Mouse (Mus musculus) thymus, postnatal 10 days (tissue): ENCODE results near the gene H2-Q7.
A peak's percentile ranks its signal among the peaks of the same experiment; 100 is the strongest.
"Not testable (repeated sequence)": the region's sequence is repeated elsewhere in the genome, so short reads cannot be mapped to it uniquely, and the experiment has no call there.

Experiments used
- DNase-seq, 2 experiments: peaks; one replicate each; pipeline ENCODE4 v3.0.0; 2021; ENCODE audit warnings: low spot score in 2 of 2

H2-Q7 gene

DNA sequence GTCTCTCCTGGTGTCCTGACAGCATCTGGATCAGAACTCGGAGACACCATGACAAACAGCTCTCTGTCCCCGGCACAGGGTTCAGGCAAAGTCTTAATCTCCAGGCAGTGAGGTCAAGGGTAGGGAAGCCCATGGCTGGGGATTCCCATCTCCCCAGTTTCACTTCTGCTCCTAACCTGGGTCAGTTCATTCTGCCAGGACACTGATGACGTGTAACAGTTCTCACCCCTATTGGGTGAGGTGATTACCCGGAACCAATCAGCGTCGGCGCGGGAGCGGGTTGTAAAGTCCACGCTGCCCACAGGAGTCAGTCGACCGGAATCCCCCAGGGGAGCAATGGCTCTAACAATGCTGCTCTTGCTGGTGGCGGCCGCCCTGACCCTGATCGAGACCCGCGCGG is at the start of gene H2-Q7:
Gene H2-Q7, plus strand, starts transcription at position 271 of the 400 bp plus-strand sequence.
- DNase-seq = not testable (repeated sequence)

DNA sequence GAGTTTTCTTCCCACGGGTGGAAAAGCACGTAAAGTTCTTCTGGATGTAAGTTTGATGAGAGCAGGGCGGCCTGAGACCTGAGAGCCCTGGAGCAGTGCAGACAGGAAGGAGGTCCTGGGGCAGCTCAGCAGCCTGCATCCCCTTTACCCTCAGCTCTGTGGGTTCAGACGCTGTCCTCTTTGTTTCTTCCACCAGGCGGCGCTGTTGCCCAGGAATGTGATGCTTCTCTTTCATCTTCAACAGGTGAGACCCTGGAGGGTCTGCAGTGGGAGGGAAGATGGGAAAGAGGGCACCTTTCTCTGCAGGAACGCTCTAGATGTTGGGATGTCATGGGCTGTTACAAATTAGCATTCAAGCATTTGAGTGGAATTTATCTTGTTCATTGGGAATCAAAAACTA is 49.2 kb upstream of the H2-Q7 start:
- DNase-seq = peak; percentile 55 to 79

DNA sequence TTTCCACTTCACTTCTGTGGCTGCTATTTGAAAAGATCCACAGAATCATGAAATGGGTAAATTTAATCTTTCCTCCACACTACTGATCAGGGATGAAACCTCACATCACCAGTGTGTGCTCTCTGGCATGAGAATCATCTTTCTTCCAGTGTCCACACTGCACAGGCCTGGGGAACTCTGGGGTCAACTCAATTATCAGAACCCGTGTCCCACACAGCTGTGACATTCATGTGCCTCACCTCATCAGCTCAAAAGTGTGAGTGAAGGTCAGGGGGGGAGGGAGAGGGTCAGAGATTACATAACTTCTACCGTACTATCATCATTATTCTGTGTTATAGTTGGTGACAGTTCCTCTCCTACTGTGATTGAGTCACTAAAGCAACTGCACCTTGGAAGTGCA is 46.3 kb upstream of the H2-Q7 start:
- not testable (repeated sequence) for DNase-seq

DNA sequence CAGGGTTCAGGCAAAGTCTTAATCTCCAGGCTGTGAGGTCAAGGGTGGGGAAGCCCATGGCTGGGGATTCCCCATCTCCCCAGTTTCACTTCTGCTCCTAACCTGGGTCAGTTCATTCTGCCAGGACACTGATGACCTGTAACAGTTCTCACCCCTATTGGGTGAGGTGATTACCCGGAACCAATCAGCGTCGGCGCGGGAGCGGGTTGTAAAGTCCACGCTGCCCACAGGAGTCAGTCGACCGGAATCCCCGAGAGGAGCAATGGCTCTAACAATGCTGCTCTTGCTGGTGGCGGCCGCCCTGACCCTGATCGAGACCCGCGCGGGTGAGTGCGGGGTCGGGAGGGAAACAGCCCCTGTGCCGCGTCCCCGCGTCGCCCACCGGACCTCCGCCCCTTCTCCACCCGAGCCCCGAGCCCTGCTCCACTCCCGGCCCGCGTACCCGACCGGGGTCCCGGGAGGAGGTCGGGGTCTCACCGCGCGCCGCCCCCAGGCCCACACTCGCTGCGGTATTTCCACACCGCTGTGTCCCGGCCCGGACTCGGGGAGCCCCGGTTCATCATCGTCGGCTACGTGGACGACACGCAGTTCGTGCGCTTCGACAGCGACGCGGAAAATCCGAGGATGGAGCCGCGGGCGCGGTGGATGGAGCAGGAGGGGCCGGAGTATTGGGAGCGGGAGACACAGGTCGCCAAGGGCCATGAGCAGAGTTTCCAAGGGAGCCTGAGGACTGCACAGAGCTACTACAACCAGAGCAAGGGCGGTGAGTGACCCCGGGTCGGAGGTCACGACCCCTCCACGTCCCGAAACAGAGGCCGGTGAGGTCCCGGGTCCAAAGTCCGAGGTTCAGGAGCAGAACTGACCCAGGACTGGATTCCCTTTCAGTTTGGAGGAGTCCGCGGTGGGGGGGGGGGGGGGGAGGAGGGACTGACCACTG is 44.8 kb upstream of the H2-Q7 start:
- DNase-seq = not testable (repeated sequence)

GRCm38 (mm10) chr17:35396956-35397355 is 42.0 kb upstream of the H2-Q7 start:
- not testable (repeated sequence) for DNase-seq

- DNase-seq = not testable (repeated sequence)
Observed at GRCm38 (mm10) chr17:35413057-35413456, 25.9 kb upstream of the H2-Q7 start.

- DNase-seq = not testable (repeated sequence)
Observed at GRCm38 (mm10) chr17:35415273-35416129, 23.5 kb upstream of the H2-Q7 start.

GRCm38 (mm10) chr17:35418772-35419171 is 20.2 kb upstream of the H2-Q7 start:
- no peak for DNase-seq

GRCm38 (mm10) chr17:35419564-35419963 is 19.4 kb upstream of the H2-Q7 start:
- not testable (repeated sequence) for DNase-seq

GRCm38 (mm10) chr17:35420206-35420810 is 18.6 kb upstream of the H2-Q7 start:
- peak in 1 of 2 experiments; percentile 60 for DNase-seq

DNA sequence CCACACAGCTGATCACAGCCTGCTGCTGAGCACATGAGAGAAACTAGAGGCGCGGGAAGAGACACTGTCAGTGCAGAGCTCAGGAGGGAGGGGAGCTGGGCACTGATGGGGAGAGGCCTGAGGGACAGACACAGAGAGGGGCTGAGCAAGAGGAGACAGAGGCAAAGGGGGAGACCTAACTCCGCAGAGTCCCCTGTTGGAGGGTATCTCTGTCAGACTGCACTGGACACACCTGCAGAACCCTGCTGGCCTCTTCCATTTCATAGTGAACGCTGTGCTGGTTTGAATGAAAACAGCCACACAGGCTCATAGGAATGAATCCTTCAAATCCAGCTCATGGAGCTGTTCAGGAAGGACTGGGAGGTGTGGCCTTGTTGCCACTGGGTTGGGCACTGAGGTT is 17.6 kb upstream of the H2-Q7 start:
- DNase-seq = not testable (repeated sequence)

DNA sequence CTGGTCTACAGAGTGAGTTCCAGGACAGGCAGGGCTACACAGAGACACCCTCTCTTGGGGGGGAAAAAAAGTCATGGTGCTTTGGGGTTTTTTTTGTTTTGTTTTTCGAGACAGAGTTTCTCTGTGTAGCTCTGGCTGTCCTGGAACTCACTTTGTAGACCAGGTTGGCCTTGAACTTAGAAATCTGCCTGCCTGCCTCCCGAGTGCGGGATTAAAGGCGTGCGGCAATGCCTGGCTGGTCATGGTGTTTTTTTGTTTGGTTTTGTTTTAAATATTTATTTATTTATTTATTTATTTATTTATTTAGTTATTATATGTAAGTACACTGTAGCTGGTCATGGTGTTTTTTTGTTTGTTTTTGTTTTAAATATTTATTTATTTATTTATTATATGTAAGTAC is 16.6 kb upstream of the H2-Q7 start:
- DNase-seq = not testable (repeated sequence)

DNA sequence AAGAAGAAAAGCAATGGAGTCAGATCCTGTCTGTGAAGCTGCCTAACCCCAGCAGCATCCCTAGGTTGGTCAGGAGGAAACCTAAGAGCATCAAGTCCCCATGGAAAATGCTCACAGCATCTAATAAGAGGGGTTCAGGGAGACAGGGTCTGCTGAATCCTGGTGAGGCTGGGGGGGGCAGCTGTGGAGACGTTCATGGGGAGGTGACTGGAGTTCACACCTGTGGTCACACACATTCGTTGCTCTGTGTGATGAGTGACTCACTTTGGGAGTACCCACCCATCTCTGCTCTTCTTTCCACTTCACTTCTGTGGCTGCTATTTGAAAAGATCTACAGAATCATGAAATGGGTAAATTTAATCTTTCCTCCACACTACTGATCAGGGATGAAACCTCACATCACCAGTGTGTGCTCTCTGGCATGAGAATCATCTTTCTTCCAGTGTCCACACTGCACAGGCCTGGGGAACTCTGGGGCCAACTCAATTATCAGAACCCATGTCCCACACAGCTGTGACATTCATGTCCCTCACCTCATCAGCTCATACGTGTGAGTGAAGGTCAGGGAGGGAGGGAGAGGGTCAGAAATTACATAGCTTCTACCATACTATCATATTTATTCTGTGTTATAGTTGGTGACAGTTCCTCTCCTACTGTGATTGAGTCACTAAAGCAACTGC is 15.7 kb upstream of the H2-Q7 start:
- not testable (repeated sequence) for DNase-seq

DNA sequence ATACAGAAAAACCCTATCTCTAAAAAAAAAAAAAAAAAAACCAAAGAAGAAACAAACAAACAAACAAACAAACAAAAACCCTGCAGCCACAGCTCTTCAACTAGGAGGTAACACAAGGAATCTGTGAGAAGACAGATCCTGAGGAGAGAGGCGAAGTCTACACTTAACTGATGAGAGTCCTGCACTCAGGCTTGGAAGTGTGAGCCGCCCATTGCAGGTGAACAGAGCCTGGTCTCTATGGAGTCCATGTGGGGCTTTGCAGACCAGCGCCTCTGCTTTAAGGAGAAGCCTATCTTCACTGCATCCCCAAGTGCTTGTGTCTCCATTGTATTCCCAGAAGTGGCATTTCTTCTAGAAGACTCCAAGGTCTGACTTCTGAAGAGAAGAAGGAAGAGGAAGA is 14.8 kb upstream of the H2-Q7 start:
- not testable (repeated sequence) for DNase-seq

DNA sequence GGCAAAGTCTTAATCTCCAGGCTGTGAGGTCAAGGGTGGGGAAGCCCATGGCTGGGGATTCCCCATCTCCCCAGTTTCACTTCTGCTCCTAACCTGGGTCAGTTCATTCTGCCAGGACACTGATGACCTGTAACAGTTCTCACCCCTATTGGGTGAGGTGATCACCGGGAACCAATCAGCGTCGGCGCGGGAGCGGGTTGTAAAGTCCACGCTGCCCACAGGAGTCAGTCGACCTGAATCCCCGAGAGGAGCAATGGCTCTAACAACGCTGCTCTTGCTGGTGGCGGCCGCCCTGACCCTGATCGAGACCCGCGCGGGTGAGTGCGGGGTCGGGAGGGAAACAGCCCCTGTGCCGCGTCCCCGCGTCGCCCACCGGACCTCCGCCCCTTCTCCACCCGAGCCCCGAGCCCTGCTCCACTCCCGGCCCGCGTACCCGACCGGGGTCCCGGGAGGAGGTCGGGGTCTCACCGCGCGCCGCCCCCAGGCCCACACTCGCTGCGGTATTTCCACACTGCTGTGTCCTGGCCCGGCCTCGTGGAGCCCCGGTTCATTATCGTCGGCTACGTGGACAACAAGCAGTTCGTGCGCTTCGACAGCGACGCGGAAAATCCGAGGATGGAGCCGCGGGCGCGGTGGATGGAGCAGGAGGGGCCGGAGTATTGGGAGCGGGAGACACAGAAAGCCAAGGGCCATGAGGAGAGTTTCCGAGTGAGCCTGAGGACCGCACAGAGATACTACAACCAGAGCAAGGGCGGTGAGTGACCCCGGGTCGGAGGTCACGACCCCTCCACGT is 14.1 kb upstream of the H2-Q7 start, which contains the start of gene H2-Q6:
Gene H2-Q6, plus strand, starts transcription at position 227 of the 793 bp plus-strand sequence.
- not testable (repeated sequence) for DNase-seq

- not testable (repeated sequence) for DNase-seq
Observed at GRCm38 (mm10) chr17:35425474-35425873, 13.5 kb upstream of the H2-Q7 start.

DNA sequence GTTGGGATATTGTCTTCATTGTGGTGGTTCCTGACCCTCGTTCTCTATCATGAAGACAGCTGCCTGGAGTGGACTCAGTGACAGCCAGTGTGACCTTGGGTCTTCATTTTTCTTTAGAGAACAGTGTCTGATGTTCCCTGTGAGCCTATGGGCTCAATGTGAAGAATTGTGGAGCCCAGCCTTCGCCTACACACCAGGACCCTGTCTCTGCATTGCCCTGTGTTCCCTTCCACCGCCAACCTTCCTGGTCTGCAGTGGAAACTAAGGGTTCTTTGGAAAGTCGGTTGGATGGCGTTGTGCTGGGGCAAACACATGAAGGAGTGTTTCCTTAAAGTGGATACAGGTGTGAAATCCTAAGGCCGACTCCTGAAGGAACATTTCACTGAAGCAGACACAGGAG is 10.1 kb upstream of the H2-Q7 start:
- not testable (repeated sequence) for DNase-seq

GRCm38 (mm10) chr17:35430671-35431070 is 8.3 kb upstream of the H2-Q7 start:
- not testable (repeated sequence) for DNase-seq

- DNase-seq = not testable (repeated sequence)
Observed at GRCm38 (mm10) chr17:35432167-35432566, 6.8 kb upstream of the H2-Q7 start.

DNA sequence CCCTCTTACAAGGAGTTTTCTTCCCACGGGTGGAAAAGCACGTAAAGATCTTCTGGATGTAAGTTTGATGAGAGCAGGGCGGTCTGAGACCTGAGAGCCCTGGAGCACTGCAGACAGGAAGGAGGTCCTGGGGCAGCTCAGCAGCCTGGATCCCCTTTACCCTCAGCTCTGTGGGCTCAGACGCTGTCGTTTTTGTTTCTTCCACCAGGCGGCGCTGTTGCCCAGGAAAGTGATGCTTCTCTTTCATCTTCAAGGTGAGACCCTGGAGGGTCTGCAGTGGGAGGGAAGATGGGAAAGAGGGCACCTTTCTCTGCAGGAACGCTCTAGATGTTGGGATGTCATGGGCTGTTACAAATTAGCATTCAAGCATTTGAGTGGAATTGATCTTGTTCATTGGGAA is 4.1 kb upstream of the H2-Q7 start:
- peak in 1 of 2 experiments; percentile 40 for DNase-seq
